Mouse (Mus musculus) lung, adult 2 months (tissue): ENCODE measurements around the gene Arl3. TPM values are rescaled to one million over a fixed set of nuclear protein-coding genes. Genes with fewer than 3 reads are reported as not detected.

Source experiments
- DNase-seq: peaks from one replicate; pipeline ENCODE4 v3.0.0; 2022
- H3K4me1 ChIP-seq: fragments of 200-500 bp; 2 replicates; pipeline ENCODE4 v1.6.1; 2011; ENCODE audit warnings: low read length; ENCODE audit not compliant: control insufficient read depth, insufficient read depth
- H3K4me3 ChIP-seq: fragments of 200-500 bp; replicated peaks from 2 replicates; pipeline ENCODE3; 2011; ENCODE audit warnings: low read depth, mild to moderate bottlenecking, control low read depth, low read length; ENCODE audit errors: extremely low read depth
- CTCF ChIP-seq: fragments of 200-500 bp; IDR thresholded peaks from 2 replicates; pipeline ENCODE4 v1.5.1; 2011; ENCODE audit warnings: mild to moderate bottlenecking, low read length, control low read depth; ENCODE audit not compliant: insufficient read depth
- POLR2A ChIP-seq: fragments of 200-500 bp; IDR thresholded peaks from 2 replicates; pipeline ENCODE4 v1.6.1; 2011; ENCODE audit warnings: low read depth, mild to moderate bottlenecking, control low read depth, low read length, borderline replicate concordance; ENCODE audit errors: extremely low read depth
- WGBS: fragments of 180-500 bp; shearing (Covaris S2); methylation state at CpG from one replicate; pipeline ENCODE4 v1.1.7; 2018; 5-methylcytosine and 5-hydroxymethylcytosine counted together
- polyA plus RNA-seq: library from polyadenylated mRNA; depleted of rRNA; stranded (reverse); fragments of >200 nt; gene quantifications from 2 replicates; pipeline ENCODE4 v1.2.3, GENCODE M21; 2012; rRNA removed

Gene Arl3
- polyA plus RNA-seq, 1 experiment, result 27.1 TPM

DNA sequence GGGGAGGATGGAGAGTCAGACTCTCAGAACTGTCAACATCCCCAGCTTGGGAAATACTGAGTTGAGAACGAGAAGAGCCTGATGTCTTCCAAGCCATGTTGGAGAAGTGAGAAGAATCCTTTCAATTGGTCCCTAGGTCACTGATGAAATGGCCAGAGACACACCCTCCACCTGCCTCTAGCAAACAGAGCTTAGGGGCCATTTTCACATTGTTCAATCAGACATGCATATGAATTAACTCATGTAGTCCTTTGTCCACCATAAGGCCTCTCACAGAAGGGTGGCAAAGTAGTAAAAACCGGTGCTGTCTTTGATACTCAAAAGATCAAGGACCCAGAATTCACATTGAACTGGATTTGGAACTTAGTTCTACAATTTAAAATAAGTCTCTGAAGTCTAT is 75.8 kb downstream of the Arl3 start:
- WGBS, result 73% methylated on average over 2 of the region's 2 CpGs
- TF ChIP-seq POLR2A (no peak), CTCF (no peak)
- no peak for DNase-seq
- H3K4me1 ChIP-seq, result no peaks in the 10 kb centered on the region
- H3K4me3 ChIP-seq, result no peak overlapping the region

DNA sequence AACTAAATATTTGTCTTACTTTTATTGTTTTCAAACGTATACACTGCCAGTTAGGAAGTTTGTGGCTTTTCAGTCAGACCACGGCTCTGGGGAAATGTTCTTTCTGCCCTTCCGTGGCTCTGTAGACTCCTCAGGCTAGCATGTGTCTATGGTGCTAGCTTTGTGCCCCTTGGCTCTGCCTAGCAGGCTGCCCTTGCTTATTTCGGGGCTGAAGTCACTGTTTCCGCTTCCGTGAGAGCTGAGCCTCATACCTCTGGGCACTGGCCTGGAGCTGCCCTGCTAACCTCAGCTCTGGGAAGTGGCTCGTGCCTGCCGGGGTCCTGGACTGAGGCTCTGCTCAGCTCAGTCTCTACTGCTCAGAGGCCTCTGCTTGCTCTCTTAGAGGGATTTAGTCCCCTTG is 77.9 kb downstream of the Arl3 start:
- 43% methylated on average over 8 of the region's 8 CpGs for WGBS
- Histone ChIP-seq H3K4me1 (peaks cover 4% of the 10 kb centered on the region), H3K4me3 (no peak overlapping the region)
- no peak for DNase-seq
- TF ChIP-seq POLR2A (no peak), CTCF (no peak)

GRCm38 (mm10) chr19:46490634-46491033 is 82.4 kb downstream of the Arl3 start:
- 2% methylated on average over 2 of the region's 2 CpGs for WGBS
- Histone ChIP-seq H3K4me3 (no peak overlapping the region), H3K4me1 (peaks cover 14% of the 10 kb centered on the region)
- DNase-seq, result no peak
- no peak for TF ChIP-seq POLR2A
- TF ChIP-seq CTCF, result no peak

DNA sequence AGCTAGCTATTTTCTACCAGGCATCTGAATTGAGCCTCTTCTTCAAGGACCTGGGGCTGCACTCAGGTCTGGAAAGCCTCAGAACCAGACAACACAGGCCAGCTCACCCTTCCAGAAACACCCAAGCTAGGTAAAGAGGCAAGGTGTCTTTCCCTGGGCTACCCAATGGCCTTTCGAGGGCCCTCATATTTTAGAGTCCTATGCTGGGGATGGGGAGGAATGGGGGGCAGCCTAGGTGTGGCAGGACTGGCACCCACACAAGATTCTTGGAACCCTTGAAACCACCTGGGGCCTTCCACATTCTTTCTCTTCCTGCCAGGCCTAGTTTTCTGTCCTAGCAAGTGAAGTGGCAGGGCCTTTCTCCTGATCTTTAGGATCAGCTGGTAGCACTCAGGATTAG is 83.5 kb downstream of the Arl3 start:
- TF ChIP-seq CTCF (no peak), POLR2A (no peak)
- peaks cover 25% of the 10 kb centered on the region for H3K4me1 ChIP-seq
- no peak for DNase-seq
- H3K4me3 ChIP-seq, result no peak overlapping the region
- 78% methylated on average over 1 of the region's 1 CpGs for WGBS

- DNase-seq, result no peak
- WGBS, result 32% methylated on average over 2 of the region's 2 CpGs
- Histone ChIP-seq H3K4me3 (no peak overlapping the region), H3K4me1 (peaks cover 49% of the 10 kb centered on the region)
- no peak for TF ChIP-seq POLR2A
- no peak for TF ChIP-seq CTCF
Observed at GRCm38 (mm10) chr19:46486709-46487108, 86.3 kb downstream of the Arl3 start.

DNA sequence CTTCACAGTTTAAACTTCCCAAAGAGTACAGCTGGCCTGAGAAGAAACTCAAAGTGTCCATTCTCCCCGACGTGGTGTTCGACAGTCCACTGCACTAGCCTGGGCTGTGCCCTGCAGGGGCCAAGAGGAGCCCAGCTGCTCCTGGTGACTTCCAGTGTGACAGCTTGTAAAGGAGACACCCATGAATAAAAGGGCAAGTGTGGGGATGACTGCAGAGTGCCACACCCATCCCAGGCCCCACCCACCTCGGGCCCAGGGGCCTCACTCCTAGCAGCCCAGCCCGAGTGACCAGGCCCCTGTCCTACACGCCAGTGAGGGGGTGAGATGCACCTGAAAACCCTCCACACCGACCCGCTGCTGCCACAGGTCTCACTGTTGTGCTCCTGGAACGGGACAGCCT is 87.2 kb downstream of the Arl3 start:
- Histone ChIP-seq H3K4me1 (peaks cover 52% of the 10 kb centered on the region), H3K4me3 (no peak overlapping the region)
- no peak for TF ChIP-seq POLR2A
- no peak for TF ChIP-seq CTCF
- 52% methylated on average over 9 of the region's 9 CpGs for WGBS
- DNase-seq, result no peak

GRCm38 (mm10) chr19:46484518-46484917 is 88.5 kb downstream of the Arl3 start:
- peak; percentile 73 for DNase-seq
- Histone ChIP-seq H3K4me3 (no peak overlapping the region), H3K4me1 (peaks cover 61% of the 10 kb centered on the region)
- WGBS, result 15% methylated on average over 5 of the region's 5 CpGs
- no peak for TF ChIP-seq POLR2A

DNA sequence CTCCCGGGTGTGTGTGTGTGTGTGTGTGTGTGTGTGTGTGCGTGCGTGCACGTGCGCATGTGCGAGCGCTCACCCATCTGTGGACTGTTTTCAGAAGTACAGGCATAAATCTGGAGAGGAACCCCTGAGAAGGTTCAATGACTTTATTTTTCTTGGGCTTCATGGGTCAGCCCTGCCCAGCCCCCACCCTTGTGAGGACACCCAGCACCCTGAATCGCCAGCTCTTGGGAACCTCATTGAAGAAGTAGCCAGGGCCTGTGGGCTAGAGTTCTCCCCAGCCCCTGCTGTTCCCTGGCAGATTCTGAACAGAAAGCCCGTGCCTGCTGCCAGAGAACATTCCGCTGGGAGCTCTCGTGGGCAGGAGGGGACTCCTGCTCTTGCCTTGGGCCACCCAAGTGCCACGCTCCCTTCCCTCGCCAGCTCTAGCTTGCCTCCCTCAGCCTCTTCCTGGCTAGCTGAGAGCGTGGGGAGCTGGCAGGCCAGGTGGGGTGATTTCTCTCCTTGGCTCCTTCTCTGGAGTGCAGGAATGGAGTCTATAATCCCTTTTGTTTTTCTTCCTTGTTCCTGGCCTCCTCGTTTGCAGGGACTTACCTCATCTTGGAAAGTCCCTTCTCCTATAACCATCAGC is 89.2 kb downstream of the Arl3 start:
- Histone ChIP-seq H3K4me1 (peaks cover 69% of the 10 kb centered on the region), H3K4me3 (no peak overlapping the region)
- 46% methylated on average over 15 of the region's 15 CpGs for WGBS
- DNase-seq, result no peak
- TF ChIP-seq CTCF (no peak), POLR2A (peak; percentile 24; the same call in 1 of the 2 replicates)

DNA sequence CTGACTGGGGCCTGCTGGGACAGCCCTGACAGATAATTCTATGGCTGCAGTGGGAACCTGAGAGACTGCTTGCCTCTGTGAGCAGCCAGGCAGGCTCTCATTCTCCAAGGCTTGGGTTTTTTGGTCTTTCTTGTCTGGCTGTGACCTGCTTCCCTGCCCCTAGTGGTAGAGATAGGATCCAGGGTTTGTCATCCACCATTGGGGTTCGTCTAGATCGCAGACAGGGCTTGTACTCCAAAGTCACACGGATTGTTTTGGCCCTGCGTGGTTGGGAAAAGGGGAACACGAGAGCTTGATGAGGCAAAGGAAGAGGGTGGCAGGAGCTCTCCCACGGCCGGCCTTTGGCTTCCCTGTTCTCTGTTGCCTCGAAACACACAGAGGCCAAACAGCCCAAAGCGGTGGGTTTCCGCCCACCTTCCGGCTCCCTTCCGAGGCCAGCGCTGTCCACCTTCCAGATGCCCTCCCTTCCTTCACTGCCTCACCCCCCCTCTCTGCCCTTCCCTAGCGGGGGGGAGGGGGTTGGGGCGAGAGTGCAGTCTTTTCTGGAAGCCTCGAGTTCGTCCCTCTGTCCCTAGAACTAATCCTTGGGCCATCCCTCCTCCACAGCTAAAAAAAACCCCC is 90.0 kb downstream of the Arl3 start:
- Histone ChIP-seq H3K4me1 (peaks cover 76% of the 10 kb centered on the region), H3K4me3 (no peak overlapping the region)
- DNase-seq, result no peak
- TF ChIP-seq CTCF, result 0 out of 2 replicates have a peak, but pooled peaks have one; percentile 19
- TF ChIP-seq POLR2A, result no peak
- 22% methylated on average over 17 of the region's 17 CpGs for WGBS

DNA sequence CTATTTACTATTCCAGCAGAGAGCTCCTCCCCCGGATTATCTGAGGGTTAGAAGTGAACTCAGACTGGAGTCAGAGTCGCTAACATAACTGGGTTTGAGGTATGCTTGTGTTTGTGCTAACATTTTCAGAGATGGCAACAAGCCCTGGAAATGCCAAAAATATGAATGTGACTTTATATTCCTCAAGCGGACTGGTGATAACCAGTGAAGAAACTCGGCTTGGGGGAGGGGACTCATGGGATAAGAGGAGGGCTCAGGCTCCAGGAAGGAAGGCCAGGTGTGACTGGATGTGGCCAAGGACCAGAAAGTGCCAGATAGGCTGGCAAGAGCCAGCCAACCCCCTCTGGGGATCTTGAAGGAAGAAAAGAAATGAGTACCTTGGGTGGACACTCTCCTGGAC is 91.2 kb downstream of the Arl3 start:
- no peak for DNase-seq

GRCm38 (mm10) chr19:46481352-46481751 is 91.6 kb downstream of the Arl3 start:
- Histone ChIP-seq H3K4me1 (peaks cover 80% of the 10 kb centered on the region), H3K4me3 (no peak overlapping the region)
- WGBS, result 37% methylated on average over 3 of the region's 3 CpGs
- DNase-seq, result no peak
- TF ChIP-seq CTCF (no peak), POLR2A (no peak)

More for the DNA sequence above, 91.2 kb downstream of the Arl3 start:
- peaks cover 82% of the 10 kb centered on the region for H3K4me1 ChIP-seq
- no peak for TF ChIP-seq CTCF
- TF ChIP-seq POLR2A, result no peak
- no peak overlapping the region for H3K4me3 ChIP-seq
- WGBS, result 16% methylated on average over 4 of the region's 4 CpGs

Other genes starting within 250 kb of the Arl3 start
- gene Psd, start 246.0 kb downstream of the Arl3 start, polyA plus RNA-seq, result 2.3 and 2.4 TPM in 2 replicates
- gene Fbxl15, start 245.0 kb downstream of the Arl3 start, polyA plus RNA-seq, result 10.7 and 15.5 TPM in 2 replicates
- gene Cuedc2, start 234.5 kb downstream of the Arl3 start, polyA plus RNA-seq, result 47.1 and 53.9 TPM in 2 replicates
- 26.5 and 27.1 TPM in 2 replicates for gene Mfsd13a, start 232.1 kb downstream of the Arl3 start, polyA plus RNA-seq
- gene 2310034G01Rik, start 222.9 kb downstream of the Arl3 start, polyA plus RNA-seq, result 6.8 and 10.1 TPM in 2 replicates
- 85.4 and 112 TPM in 2 replicates for gene Actr1a, start 177.4 kb downstream of the Arl3 start, polyA plus RNA-seq
- gene Sufu, start 176.3 kb downstream of the Arl3 start, polyA plus RNA-seq, result 17.5 and 18.0 TPM in 2 replicates
- 87.2 and 115 TPM in 2 replicates for gene Trim8, start 71.5 kb downstream of the Arl3 start, polyA plus RNA-seq
- gene Sfxn2, start 167 bp upstream of the Arl3 start, polyA plus RNA-seq, result 3.8 and 6.5 TPM in 2 replicates
- 47.3 and 54.3 TPM in 2 replicates for gene Wbp1l, start 25.9 kb upstream of the Arl3 start, polyA plus RNA-seq
- 0.06 TPM in 1 of 2 replicates, not detected in the other for gene Cyp17a1, start 100.0 kb upstream of the Arl3 start, polyA plus RNA-seq
- 2.4 and 5.0 TPM in 2 replicates for gene Borcs7, start 116.7 kb upstream of the Arl3 start, polyA plus RNA-seq
- 8.0 and 14.9 TPM in 2 replicates for gene As3mt, start 134.3 kb upstream of the Arl3 start, polyA plus RNA-seq
- 12.2 and 13.6 TPM in 2 replicates for gene Cnnm2, start 188.4 kb upstream of the Arl3 start, polyA plus RNA-seq